Mouse (Mus musculus): ENCODE results near the gene Tomm20. TPM values are rescaled to one million over a fixed set of nuclear protein-coding genes. Genes with fewer than 3 reads are reported as not detected.
"Not testable (repeated sequence)": the region's sequence is repeated elsewhere in the genome, so short reads cannot be mapped to it uniquely, and the experiment has no call there.

Tomm20 gene
- polyA plus RNA-seq, 1 experiment, result 115 TPM

DNA sequence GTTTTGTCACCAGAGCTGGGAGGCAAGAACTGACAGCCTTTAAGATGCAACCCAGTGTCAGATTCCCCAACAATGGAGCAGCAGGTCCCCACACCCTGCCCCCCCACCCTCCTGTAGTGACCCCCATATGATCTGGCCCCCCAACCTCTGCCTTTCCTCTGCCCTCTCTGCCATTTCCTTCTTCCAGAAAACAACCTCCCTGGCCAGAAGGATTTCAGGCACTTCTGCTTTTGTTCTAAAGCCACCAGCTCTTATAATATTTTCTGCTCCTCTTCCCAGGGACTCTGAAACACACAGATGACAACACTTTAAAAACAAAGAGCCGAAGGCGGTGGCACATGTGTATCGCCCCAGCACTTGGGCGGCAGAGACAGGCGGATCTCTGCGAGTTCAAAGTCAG is 25.3 kb downstream of the Tomm20 start:
- DNase-seq (ENCODE audit: extremely low spot score in 1 of 2, low spot score in 1 of 2), result no peak

DNA sequence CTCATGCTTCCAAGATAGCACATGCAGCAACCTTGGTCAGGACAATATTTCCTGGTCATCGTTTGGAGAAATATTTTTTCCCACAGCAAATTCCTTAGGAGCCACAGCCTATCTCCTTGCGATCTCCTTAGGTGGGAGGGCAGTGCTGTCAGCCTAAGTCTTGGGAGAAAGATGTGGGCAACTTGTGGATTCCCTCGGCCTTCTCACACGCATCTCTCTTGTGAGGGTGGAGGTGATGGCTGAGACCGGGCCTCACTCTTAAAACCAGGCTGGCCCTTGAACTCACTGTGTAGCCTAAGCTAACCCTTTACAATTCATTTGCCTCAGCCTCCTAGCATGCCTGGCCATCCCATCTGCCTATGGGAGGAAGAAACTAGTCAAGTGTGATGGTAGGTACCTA is 25.9 kb downstream of the Tomm20 start:
- DNase-seq (ENCODE audit: extremely low spot score in 1 of 2, low spot score in 1 of 2), result no peak

GRCm38 (mm10) chr8:126919255-126919654 is 26.4 kb downstream of the Tomm20 start:
- DNase-seq (ENCODE audit: extremely low spot score in 1 of 2, low spot score in 1 of 2), result no peak

DNA sequence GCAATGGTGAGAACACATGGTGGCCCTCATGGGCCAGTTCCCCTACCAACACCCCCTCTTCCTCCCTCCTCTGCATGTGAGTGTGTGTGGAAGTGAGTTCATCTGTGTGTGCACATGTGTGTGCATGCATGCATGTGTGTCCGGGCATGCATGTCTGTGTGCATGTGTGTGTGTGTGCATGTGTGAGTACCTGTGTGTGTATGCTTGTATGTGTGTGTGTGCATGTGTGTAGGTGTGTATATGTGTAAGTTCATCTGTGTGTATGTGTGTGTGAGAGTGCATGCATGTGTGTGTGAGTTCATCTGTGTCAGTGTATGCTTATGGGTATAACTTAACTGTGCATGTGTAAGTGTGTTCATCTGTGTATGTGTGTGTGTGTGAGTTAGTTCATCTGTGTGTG is 27.3 kb downstream of the Tomm20 start:
- DNase-seq (ENCODE audit: extremely low spot score in 1 of 2, low spot score in 1 of 2), result no peak

GRCm38 (mm10) chr8:126917179-126917905 is 28.3 kb downstream of the Tomm20 start:
- DNase-seq (ENCODE audit: extremely low spot score in 1 of 2, low spot score in 1 of 2), result no peak

GRCm38 (mm10) chr8:126916611-126917010 is 29.0 kb downstream of the Tomm20 start:
- no peak for DNase-seq (ENCODE audit: extremely low spot score in 1 of 2, low spot score in 1 of 2)

- DNase-seq (ENCODE audit: extremely low spot score in 1 of 2, low spot score in 1 of 2), result no peak
Observed at GRCm38 (mm10) chr8:126914609-126915375, 30.9 kb downstream of the Tomm20 start.

- DNase-seq (ENCODE audit: extremely low spot score in 1 of 2, low spot score in 1 of 2), result not testable (repeated sequence)
Observed at GRCm38 (mm10) chr8:126914107-126914490, 31.5 kb downstream of the Tomm20 start.

GRCm38 (mm10) chr8:126913241-126914106 is 32.2 kb downstream of the Tomm20 start:
- DNase-seq (ENCODE audit: extremely low spot score in 1 of 2, low spot score in 1 of 2), result no peak

- DNase-seq (ENCODE audit: extremely low spot score in 1 of 2, low spot score in 1 of 2), result no peak
Observed at GRCm38 (mm10) chr8:126909371-126909802, 36.3 kb downstream of the Tomm20 start.

DNA sequence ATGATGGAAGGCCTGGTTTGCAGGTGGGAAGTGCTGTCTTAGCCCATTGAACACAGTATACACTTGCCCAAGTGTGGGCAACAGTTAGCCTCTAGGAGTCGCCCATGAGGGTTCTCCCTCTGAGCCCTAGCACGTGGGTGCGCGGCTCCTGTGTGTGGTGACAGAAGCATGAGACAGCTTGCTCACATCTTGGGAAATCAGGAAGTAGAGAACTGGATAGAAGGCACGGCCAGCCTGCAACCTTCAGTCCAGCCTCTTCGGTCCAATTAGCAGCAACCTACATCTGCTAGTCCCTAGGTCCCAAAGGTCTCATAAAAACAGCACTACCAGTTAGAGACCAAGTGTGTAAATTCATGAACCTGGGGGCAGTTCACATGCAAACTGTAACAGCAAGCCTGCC is 36.8 kb downstream of the Tomm20 start:
- no peak for DNase-seq (ENCODE audit: extremely low spot score in 1 of 2, low spot score in 1 of 2)

DNA sequence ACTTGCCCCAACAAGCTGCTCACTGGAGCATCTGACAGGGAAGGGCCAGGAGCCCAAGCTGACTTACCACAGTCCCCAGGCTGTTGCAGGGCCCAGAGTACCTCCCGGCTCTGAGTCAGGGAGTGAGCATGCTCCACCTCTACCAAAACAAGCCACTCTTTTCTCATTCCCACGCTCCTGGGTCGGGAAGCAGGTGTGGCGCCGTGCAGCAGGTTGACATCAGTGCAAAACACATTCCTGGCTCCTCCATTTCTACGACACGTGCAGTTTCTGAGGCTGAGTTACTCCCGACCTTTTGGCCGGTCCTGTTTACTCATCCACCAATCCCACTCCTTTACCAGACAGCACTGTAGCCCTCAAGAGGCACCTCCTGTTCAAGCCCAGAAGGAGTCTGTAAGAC is 37.7 kb downstream of the Tomm20 start:
- no peak for DNase-seq (ENCODE audit: extremely low spot score in 1 of 2, low spot score in 1 of 2)

DNA sequence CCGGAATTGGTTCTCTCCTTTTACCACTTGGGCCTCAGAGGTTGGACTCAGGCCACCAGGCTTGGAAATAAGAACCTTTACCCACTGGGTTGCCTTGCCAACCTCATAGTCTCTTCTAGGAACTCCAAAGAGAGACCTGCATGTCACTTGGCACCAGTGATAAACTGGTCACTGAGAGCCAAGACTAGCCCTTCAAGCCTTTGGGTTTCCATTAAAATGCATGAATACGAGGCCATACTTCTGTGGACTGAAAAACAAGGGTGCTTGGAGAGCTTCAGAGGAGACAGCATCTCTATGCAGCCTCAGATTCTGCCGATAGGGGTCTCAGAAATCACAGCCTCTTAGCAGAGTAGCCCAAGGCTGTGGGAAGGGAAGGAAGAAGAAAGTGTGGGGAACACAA is 38.3 kb downstream of the Tomm20 start:
- peak in 1 of 2 experiments; percentile 42 for DNase-seq (ENCODE audit: extremely low spot score in 1 of 2, low spot score in 1 of 2)

- DNase-seq (ENCODE audit: extremely low spot score in 1 of 2, low spot score in 1 of 2), result no peak
Observed at GRCm38 (mm10) chr8:126905387-126905786, 40.3 kb downstream of the Tomm20 start.

- DNase-seq (ENCODE audit: extremely low spot score in 1 of 2, low spot score in 1 of 2), result no peak
Observed at GRCm38 (mm10) chr8:126903927-126904326, 41.7 kb downstream of the Tomm20 start.

DNA sequence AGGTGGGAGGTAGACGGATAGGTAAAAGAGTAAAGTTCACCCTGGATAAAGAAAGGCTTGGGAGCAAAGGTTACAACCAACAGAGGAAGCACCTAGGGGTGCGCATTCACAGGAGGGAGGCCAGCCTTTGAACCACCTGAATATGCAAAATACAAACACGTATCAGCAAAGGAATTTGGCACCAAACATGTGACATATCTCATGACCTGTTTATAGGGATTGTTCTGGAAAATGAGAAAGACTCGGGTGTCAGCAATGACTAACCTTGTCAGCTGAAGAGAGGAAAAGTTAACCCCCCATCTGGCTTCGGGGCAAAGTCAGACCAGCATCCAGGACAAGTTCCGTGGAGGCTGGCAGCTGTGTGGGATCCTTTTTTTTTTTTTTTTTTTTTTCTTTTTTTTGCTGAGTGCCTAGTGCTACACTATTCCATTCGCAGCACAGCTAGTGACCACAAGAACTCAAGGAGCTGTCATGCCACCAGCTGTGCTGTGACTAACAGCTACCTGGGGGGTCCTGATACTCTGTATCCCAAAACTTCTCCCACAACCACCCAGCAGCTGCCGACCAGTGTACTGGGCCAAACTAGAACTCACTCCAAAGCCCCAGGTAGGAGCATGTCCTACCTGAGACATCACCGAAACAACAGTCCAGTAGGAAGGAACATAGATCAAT is 42.3 kb downstream of the Tomm20 start:
- DNase-seq (ENCODE audit: extremely low spot score in 1 of 2, low spot score in 1 of 2), result no peak

DNA sequence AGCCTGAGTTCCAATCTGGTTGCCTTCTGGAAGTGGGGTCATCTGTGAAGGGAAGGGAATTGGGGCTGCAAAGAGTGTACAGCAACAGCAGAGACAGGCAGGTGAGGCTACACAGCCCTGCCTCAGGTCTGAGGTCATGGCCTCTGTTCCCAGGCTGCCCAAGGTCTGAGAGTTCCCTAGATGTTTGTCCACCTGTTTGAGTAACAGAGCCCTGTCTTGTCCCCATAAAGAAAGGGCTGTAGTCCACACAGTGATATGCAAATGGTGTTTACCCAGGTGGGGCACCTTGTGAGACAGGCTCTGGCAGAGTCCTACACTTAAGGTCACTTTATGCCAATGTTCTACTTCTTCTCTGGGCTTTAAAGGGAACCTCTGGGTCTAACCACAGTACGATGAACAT is 44.0 kb downstream of the Tomm20 start:
- no peak for DNase-seq (ENCODE audit: extremely low spot score in 1 of 2, low spot score in 1 of 2)

GRCm38 (mm10) chr8:126901049-126901448 is 44.6 kb downstream of the Tomm20 start:
- DNase-seq (ENCODE audit: extremely low spot score in 1 of 2, low spot score in 1 of 2), result no peak

- DNase-seq (ENCODE audit: extremely low spot score in 1 of 2, low spot score in 1 of 2), result peak; percentile 71 to 82
Observed at GRCm38 (mm10) chr8:126895133-126895532, 50.5 kb downstream of the Tomm20 start.

GRCm38 (mm10) chr8:126887639-126888006 is 58.0 kb downstream of the Tomm20 start:
- DNase-seq (ENCODE audit: extremely low spot score in 1 of 2, low spot score in 1 of 2), result no peak
